Mouse (Mus musculus) adrenal gland, adult (tissue): ENCODE data around the gene Wtip.
"Not testable (repeated sequence)": the region's sequence is repeated elsewhere in the genome, so short reads cannot be mapped to it uniquely, and the experiment has no call there.

ENCODE experiments used
- DNase-seq, 2 experiments: peaks; one replicate each; pipeline ENCODE4 v3.0.0; 2022 to 2023; ENCODE audit warnings: low spot score in 1 of 2; ENCODE audit not compliant: inconsistent age in 2 of 2

The Wtip gene

GRCm38 (mm10) chr7:34122987-34123720, 9.9 kb downstream of the Wtip start:
- no peak for DNase-seq

GRCm38 (mm10) chr7:34120636-34121035, 12.4 kb downstream of the Wtip start:
- DNase-seq, result not testable (repeated sequence)

GRCm38 (mm10) chr7:34116601-34117000, 16.5 kb downstream of the Wtip start:
- no peak for DNase-seq

GRCm38 (mm10) chr7:34109190-34109589, 23.9 kb downstream of the Wtip start:
- no peak for DNase-seq

- DNase-seq, result no peak
Measured at GRCm38 (mm10) chr7:34101276-34101675, 31.8 kb downstream of the Wtip start.

GRCm38 (mm10) chr7:34100002-34100401, 33.1 kb downstream of the Wtip start:
- no peak for DNase-seq

GRCm38 (mm10) chr7:34094911-34095481, 38.1 kb downstream of the Wtip start, which contains the start of gene Scgb1b30:
Gene Scgb1b30, plus strand, starts transcription at chr7:34095431.
- DNase-seq, result no peak

- DNase-seq, result not testable (repeated sequence)
Measured at GRCm38 (mm10) chr7:34068132-34068531, 64.9 kb downstream of the Wtip start.
